Mouse (Mus musculus): ENCODE data around the gene Ndufb5. TPM values are rescaled to one million over a fixed set of nuclear protein-coding genes. Genes with fewer than 3 reads are reported as not detected.
"Not testable (repeated sequence)": the region's sequence is repeated elsewhere in the genome, so short reads cannot be mapped to it uniquely, and the experiment has no call there.

Gene Ndufb5
- total and polyA plus RNA-seq, 3 experiments = 213 to 502 (median 241) TPM

GRCm38 (mm10) chr3:32713711-32714110, 23.1 kb upstream of the Ndufb5 start:
- DNase-seq (ENCODE audit: low read depth, low spot score) = no peak
- peaks cover 0 to 3% of the 10 kb centered on the region in 2 experiments; a peak in 2 of 4 replicates for H3K4me1 ChIP-seq (ENCODE audit: control insufficient read depth in 1 of 2, insufficient read depth in 2 of 2, low read length in 2 of 2)
- H3K79me2 ChIP-seq (ENCODE audit: control insufficient read depth, insufficient read depth, low read length, poor library complexity) = peaks cover 22% of the 10 kb centered on the region
- H3K36me3 ChIP-seq (ENCODE audit: control insufficient read depth in 1 of 2, insufficient read depth in 2 of 2, low read length in 2 of 2) = peaks cover 12 to 41% of the 10 kb centered on the region in 2 experiments
- no peaks in the 10 kb centered on the region for H3K9me3 ChIP-seq (replicated peaks; ENCODE audit: insufficient read depth, low read length)
- no peak overlapping the region for H3K9ac ChIP-seq (ENCODE audit: control insufficient read depth, low read depth, low read length, poor library complexity, severe bottlenecking)
- no peak overlapping the region for H3K27ac ChIP-seq (ENCODE audit: control insufficient read depth, low read depth, low read length)
- no peak for TF ChIP-seq TAL1 (IDR thresholded peaks at IDR 0.05; ENCODE audit: low read length)
- TF ChIP-seq E2F4 (IDR thresholded peaks at IDR 0.05; ENCODE audit: borderline replicate concordance, low read depth, low read length) = no peak
- TF ChIP-seq TCF12 (IDR thresholded peaks at IDR 0.05; ENCODE audit: low read depth, low read length) = no peak
- TF ChIP-seq MXI1 (IDR thresholded peaks at IDR 0.05; ENCODE audit: low read depth, low read length) = no peak
- TF ChIP-seq KAT2A (conservative IDR thresholded peaks at IDR 0.05; ENCODE audit: low read depth, low read length) = no peak
- TF ChIP-seq ZNF384 (IDR thresholded peaks at IDR 0.05; ENCODE audit: low read depth, low read length) = no peak
- no peak for TF ChIP-seq POLR2AphosphoS5 (IDR thresholded peaks at IDR 0.05; ENCODE audit: borderline replicate concordance, low read depth, low read length)
- TF ChIP-seq GATA1 (IDR thresholded peaks at IDR 0.05; ENCODE audit: low read depth, low read length) = no peak
- no peak for TF ChIP-seq POLR2AphosphoS2 (IDR thresholded peaks at IDR 0.05; ENCODE audit: low read length)
- TF ChIP-seq ZMIZ1 (IDR thresholded peaks at IDR 0.05; ENCODE audit: low read depth, low read length) = no peak
- no peaks in the 10 kb centered on the region for H3K27me3 ChIP-seq (ENCODE audit: control insufficient read depth in 1 of 2, insufficient read depth in 2 of 2, low read length in 2 of 2)
- no peak overlapping the region for H3K4me3 ChIP-seq (ENCODE audit: control insufficient read depth in 1 of 2, insufficient read depth in 1 of 2, low read depth in 2 of 2, low read length in 2 of 2)

- H3K4me3 ChIP-seq (ENCODE audit: control insufficient read depth in 1 of 2, insufficient read depth in 1 of 2, low read depth in 2 of 2, low read length in 2 of 2); H3K4me1 ChIP-seq (ENCODE audit: control insufficient read depth in 1 of 2, insufficient read depth in 2 of 2, low read length in 2 of 2); H3K79me2 ChIP-seq (ENCODE audit: control insufficient read depth, insufficient read depth, low read length, poor library complexity); H3K9ac ChIP-seq (ENCODE audit: control insufficient read depth, low read depth, low read length, poor library complexity, severe bottlenecking); DNase-seq (ENCODE audit: low read depth, low spot score); H3K27me3 ChIP-seq (ENCODE audit: control insufficient read depth in 1 of 2, insufficient read depth in 2 of 2, low read length in 2 of 2); H3K27ac ChIP-seq (ENCODE audit: control insufficient read depth, low read depth, low read length); H3K9me3 ChIP-seq (replicated peaks; ENCODE audit: insufficient read depth, low read length): not testable (repeated sequence)
- H3K36me3 ChIP-seq (ENCODE audit: control insufficient read depth in 1 of 2, insufficient read depth in 2 of 2, low read length in 2 of 2) = peaks cover 0 to 49% of the 10 kb centered on the region in 2 experiments; a peak in 3 of 4 replicates
These were observed 19.4 kb upstream of the Ndufb5 start for GRCm38 (mm10) chr3:32717403-32717802.

GRCm38 (mm10) chr3:32718271-32718670, 18.5 kb upstream of the Ndufb5 start:
- no peaks in the 10 kb centered on the region for H3K27me3 ChIP-seq (ENCODE audit: control insufficient read depth in 1 of 2, insufficient read depth in 2 of 2, low read length in 2 of 2)
- H3K4me3 ChIP-seq (ENCODE audit: control insufficient read depth in 1 of 2, insufficient read depth in 1 of 2, low read depth in 2 of 2, low read length in 2 of 2) = no peak overlapping the region
- DNase-seq (ENCODE audit: low read depth, low spot score) = no peak
- peaks cover 0 to 55% of the 10 kb centered on the region in 2 experiments; a peak in 3 of 4 replicates for H3K36me3 ChIP-seq (ENCODE audit: control insufficient read depth in 1 of 2, insufficient read depth in 2 of 2, low read length in 2 of 2)
- no peak overlapping the region for H3K9ac ChIP-seq (ENCODE audit: control insufficient read depth, low read depth, low read length, poor library complexity, severe bottlenecking)
- no peak for TF ChIP-seq MYB (IDR thresholded peaks at IDR 0.05; ENCODE audit: low read depth, low read length)
- no peak for TF ChIP-seq RCOR1 (IDR thresholded peaks at IDR 0.05; ENCODE audit: low read depth, low read length)
- TF ChIP-seq EP300 (IDR thresholded peaks at IDR 0.05; ENCODE audit: low read depth in 1 of 2, low read length in 2 of 2) = no peak
- TF ChIP-seq JUND (IDR thresholded peaks at IDR 0.05; ENCODE audit: low read depth, low read length) = no peak
- no peak for TF ChIP-seq E2F4 (IDR thresholded peaks at IDR 0.05; ENCODE audit: borderline replicate concordance, low read depth, low read length)
- no peak for TF ChIP-seq CTCF (IDR thresholded peaks at IDR 0.05 in 2 of 3, conservative IDR thresholded peaks at IDR 0.05 in 1 of 3; ENCODE audit: control insufficient read depth in 1 of 3, insufficient read depth in 1 of 3, low read depth in 2 of 3, low read length in 3 of 3, poor library complexity in 1 of 3, severe bottlenecking in 1 of 3)
- no peak for TF ChIP-seq SMC3 (IDR thresholded peaks at IDR 0.05; ENCODE audit: low read depth, low read length)
- no peak for TF ChIP-seq CHD1 (IDR thresholded peaks at IDR 0.05; ENCODE audit: low read depth, low read length)
- TF ChIP-seq MYC (IDR thresholded peaks at IDR 0.05; ENCODE audit: low read depth, low read length) = no peak
- 0 out of 2 replicates have a peak, but pooled peaks cover 1% of the 10 kb centered on the region for H3K79me2 ChIP-seq (ENCODE audit: control insufficient read depth, insufficient read depth, low read length, poor library complexity)
- no peaks in the 10 kb centered on the region for H3K4me1 ChIP-seq (ENCODE audit: control insufficient read depth in 1 of 2, insufficient read depth in 2 of 2, low read length in 2 of 2)
- H3K27ac ChIP-seq (ENCODE audit: control insufficient read depth, low read depth, low read length) = no peak overlapping the region
- no peaks in the 10 kb centered on the region for H3K9me3 ChIP-seq (replicated peaks; ENCODE audit: insufficient read depth, low read length)

Measured in MEL (cell line).